Mouse (Mus musculus) embryo, embryonic 10 days (tissue): Measurements from ENCODE around the gene Cdkal1.

Experiments used
- DNase-seq: peaks from one replicate; pipeline ENCODE4 v3.0.0-alpha.2; 2015; ENCODE audit warnings: low spot score

Cdkal1 gene

DNA sequence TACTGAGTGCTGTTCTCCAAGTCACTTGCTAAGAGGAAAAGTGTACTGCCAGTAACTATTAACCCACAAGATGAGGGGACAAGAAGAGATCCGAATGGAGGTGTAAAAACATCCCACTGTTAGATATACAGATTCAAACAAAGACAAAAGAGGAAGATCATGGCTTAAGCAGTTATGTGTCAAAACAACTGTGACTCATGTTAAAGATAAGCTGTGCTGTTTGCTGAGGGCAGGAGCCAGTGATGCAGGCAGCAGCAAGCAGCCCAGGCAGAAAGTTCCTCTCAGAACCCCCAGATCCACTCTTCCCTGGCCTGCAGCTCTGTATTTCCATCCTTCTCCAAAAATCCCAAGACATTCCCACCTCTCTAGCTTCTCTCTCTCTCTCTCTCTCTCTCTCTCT lies 230.5 kb downstream of the Cdkal1 start:
- DNase-seq: no peak

- no peak for DNase-seq
Measured at GRCm38 (mm10) chr13:29623636-29624239, 231.7 kb downstream of the Cdkal1 start.

- peak; percentile 25 for DNase-seq
Measured at GRCm38 (mm10) chr13:29621881-29622280, 233.6 kb downstream of the Cdkal1 start.

DNA sequence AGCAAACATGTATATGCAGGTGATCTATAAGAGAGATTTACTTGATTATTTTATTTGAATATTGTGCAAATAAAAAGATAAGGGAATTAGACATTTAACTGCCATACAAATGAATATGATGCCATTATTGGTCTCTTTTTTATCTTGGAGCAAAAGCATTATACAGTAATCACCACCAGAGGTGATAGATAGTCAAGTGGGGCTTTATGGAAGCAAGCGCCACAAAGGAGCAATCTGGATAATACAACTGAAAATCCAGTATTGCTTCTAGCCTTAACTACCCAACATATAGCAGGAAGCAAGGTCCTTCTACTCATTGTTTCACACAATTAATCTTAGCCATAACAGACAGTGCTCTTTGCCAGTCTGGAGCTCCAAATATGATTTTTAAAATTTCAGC lies 234.1 kb downstream of the Cdkal1 start:
- DNase-seq: no peak

DNA sequence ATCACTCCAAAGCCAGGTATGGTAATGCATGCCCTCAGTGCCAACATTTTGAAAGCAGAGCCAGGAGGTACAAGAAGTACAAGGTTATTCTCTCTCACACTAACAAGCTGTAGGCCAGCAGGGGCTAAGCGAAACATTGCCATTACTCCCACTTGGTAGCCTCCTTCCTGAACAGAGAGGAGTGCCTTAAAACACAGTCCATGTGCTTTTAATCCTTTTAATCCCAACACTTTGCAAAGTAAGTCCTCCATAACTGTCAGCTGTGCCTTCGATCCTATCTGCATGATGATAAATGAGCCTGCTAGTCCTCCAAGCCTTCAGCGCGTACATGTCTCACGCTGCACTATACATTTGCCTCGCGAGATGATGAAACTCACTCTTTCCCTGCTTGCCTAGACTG lies 234.6 kb downstream of the Cdkal1 start:
- DNase-seq: peak; percentile 43

DNA sequence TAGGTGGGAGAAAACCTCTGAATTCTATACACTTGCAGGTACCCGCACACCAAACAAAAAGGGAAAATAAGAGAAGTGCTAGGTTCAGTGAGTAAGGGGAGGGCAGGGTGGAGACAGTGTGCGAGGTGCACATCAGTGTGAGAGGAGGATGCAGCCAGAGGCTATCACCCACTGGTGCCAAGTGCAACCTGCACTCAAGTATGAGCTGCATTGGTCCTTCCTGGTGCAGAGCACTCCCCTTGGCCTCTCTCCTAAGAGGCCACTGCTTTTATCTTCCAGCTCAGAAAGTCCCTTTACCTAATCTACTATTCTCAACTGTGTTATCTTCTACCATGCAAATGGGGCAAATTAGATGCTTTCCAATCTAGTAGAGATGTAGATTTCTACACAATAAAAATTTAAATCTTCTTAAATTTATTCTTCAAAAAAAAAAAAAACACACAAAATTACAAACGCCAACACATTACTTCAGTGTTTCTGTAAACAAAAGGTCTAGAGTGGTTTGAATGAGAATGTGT lies 238.8 kb downstream of the Cdkal1 start:
- DNase-seq: no peak

DNA sequence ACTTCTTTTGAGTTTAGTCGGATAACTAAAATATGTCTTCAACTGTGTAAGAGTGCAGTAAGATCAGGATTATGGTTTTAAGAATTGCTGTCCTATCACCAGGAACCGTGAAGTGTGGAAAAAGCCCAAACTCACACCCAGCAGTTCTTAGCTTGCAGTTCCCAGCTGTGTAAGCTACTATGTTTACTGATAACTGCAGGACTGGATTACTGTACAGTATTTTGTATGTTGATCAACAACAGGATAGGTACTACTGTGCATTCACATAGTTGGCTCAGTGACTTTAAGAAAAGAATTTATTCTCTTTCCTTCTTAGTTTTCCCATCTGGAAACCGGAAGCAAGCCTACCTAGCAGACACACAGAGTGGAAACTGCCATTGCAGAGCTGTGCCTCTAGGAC lies 239.5 kb downstream of the Cdkal1 start:
- no peak for DNase-seq

- no peak for DNase-seq
Measured at GRCm38 (mm10) chr13:29615081-29615480, 240.4 kb downstream of the Cdkal1 start.

GRCm38 (mm10) chr13:29610051-29610931 lies 245.2 kb downstream of the Cdkal1 start:
- DNase-seq: peak; percentile 33

DNA sequence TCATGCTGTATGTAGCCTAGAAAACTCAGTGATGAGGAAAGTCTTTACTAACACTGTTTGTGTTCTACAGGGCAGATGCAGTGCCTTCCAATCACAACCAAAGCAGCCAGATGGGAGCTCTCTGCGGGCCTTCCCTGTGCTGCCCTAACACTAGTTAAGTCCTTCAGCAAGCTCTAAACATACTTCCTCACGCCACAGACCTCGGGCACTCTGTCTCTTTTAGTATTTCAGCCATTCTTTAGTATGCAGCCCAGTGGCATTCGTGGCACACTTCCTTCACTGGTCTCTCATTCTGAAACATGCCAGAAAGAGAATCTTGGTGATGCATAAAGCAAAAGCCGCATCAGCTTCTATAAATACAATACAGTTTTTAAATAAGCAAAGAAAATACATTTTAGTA lies 246.0 kb downstream of the Cdkal1 start:
- no peak for DNase-seq

DNA sequence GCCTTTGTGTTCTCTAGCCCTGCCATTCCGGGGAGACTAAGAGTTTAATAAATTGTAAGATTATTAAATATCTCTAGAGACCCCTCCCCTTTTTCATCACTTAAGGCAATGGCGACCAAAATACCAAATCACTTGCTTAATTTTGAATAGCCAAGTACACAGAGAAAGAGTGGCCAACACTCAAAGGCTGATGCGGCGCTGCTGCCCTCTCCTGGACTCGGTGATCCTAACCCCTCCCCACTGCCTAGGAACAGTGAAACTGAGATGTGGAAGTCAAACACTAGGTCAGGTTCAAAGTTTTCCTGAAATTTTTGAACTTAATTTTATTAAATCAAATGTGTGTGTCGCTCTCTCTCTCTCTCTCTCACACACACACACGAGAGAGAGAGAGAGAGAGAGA lies 251.2 kb downstream of the Cdkal1 start:
- peak; percentile 87 for DNase-seq

- no peak for DNase-seq
Measured at GRCm38 (mm10) chr13:29603597-29603996, 251.9 kb downstream of the Cdkal1 start.

GRCm38 (mm10) chr13:29601033-29601432 lies 254.4 kb downstream of the Cdkal1 start:
- DNase-seq: no peak

- no peak for DNase-seq
Measured at GRCm38 (mm10) chr13:29599646-29600045, 255.8 kb downstream of the Cdkal1 start.

- DNase-seq: no peak
Measured at GRCm38 (mm10) chr13:29596735-29597134, 258.7 kb downstream of the Cdkal1 start.

GRCm38 (mm10) chr13:29593096-29593495 lies 262.4 kb downstream of the Cdkal1 start:
- DNase-seq: no peak

- DNase-seq: no peak
Measured at GRCm38 (mm10) chr13:29590685-29591084, 264.8 kb downstream of the Cdkal1 start.

DNA sequence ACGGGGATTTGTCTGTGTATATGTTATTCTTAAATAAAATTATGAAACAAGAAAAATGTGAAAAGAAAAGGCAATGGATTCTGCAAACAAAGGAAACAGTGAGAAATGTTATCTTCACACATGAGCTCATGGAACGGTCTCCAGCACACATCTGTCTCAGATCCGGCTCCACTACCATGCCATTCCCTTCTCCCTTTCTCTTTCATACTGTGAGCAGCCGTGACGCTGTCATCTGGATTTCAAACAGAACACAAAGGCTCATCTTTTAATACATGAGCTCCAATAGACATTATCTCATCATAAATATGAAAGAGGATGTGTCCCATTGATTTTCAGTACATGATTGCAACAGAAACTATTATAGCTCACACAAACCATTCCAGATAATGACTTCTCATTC lies 265.3 kb downstream of the Cdkal1 start:
- DNase-seq: no peak

DNA sequence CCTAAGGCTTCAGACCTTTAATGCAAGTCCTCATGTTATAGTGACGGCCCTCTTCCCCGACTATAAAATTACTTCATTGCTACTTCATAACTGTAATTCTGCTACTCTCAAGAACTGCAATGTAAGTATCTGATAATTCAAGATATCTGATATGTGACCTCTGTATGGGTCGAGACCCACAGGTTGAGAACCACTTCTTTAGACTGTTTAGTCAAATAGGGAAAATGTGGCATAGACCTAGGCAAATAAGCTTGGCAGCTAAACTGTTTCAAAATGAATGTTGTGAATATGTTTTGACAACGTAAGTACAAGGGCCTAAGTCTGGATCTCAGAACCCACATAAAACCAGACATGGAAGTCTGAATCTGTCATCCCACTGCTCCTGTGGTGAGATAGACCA lies 266.8 kb downstream of the Cdkal1 start:
- DNase-seq: no peak

DNA sequence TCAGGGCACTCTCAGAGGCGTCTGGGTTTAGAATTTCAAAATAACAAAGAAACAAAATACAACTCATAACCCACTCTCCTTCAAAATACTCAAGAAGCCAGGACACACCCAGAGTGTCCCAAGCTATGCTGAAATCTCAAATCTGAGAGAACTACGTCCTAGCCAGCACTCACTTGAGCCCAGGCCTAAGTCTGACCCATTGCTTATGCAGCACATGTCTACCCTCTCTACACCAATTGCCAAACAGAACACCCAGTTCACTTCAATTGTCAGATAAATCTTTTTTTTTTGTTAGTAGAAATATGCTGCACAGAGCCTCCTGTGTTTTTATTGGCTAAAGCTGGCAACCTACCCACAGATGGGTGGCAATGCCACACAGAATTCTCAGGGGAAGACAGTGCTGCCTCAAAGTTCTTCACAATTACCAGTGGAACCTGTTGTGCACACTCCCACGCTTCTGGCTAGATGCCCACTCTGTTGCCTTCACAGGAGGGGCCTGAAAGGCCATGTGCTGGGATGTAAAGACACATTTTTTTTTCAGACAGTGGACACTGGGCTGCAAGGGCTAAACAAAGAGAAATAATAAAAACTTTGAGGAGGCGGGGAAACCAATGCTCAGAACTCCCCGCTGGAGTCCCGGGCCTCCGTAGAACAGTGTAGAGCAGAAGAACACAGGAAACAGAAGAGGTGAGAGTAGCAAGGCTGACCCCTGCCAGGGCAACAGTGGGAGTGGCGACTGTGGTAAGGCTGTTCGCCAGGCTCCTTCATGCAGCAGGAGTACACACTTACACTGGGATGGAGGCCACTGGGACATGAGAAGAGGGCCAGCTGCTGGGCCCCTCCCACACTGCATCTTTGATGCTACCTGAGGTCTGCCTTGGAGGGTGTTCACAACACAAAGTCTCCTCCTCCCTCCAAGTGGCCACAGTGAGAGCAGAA lies 273.4 kb downstream of the Cdkal1 start:
- DNase-seq: no peak

DNA sequence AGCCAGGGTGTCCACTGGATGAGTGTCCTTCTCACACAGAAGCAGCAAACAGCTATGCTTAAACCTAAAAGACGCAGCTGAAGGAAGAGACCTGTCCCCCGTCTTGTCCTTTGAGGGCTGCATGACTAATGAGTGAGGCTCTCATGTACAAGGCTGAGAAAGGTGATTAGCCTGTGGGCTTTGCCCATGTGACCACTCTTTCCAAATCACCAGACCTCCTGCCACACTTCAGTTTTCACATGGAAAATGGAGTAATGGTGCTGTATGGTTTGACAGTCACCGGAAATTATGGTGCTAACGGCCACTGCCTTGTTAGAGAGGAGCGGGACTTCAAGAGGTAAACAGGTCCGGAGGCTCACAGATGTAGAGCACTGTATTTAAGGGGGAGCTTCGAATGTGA lies 274.7 kb downstream of the Cdkal1 start:
- no peak for DNase-seq

- DNase-seq: no peak
Measured at GRCm38 (mm10) chr13:29580009-29580408, 275.5 kb downstream of the Cdkal1 start.
